Mouse (Mus musculus) liver, embryonic 15.5 days (tissue): ENCODE measurements around the gene Lrrk1. TPM values are rescaled to one million over a fixed set of nuclear protein-coding genes. Genes with fewer than 3 reads are reported as not detected.
A peak's percentile ranks its signal among the peaks of the same experiment; 100 is the strongest.

Experiments
- ATAC-seq: fragments of 200-750 bp; cut with Nextera tagmentation; 2 replicates; pipeline ENCODE4 v1.8.0; 2017; ENCODE audit warnings: moderate number of reproducible peaks, mild to moderate bottlenecking, moderate library complexity; ENCODE audit not compliant: insufficient read depth
- H3K27ac ChIP-seq: fragments of 300-500 bp; sonication (generic); replicated peaks from 2 replicates; pipeline ENCODE4 v1.5.1; 2015; ENCODE audit warnings: mild to moderate bottlenecking, inconsistent platforms
- H3K27me3 ChIP-seq: fragments of 300-500 bp; sonication (generic); 2 replicates; pipeline ENCODE4 v1.6.1; 2015; ENCODE audit warnings: mild to moderate bottlenecking, inconsistent platforms
- H3K36me3 ChIP-seq: fragments of 300-500 bp; sonication (generic); replicated peaks from 2 replicates; pipeline ENCODE4 v1.6.1; 2015; ENCODE audit warnings: moderate library complexity, mild to moderate bottlenecking, inconsistent platforms
- H3K4me1 ChIP-seq: fragments of 300-500 bp; sonication (generic); replicated peaks from 2 replicates; pipeline ENCODE4 v1.6.1; 2015; ENCODE audit warnings: inconsistent platforms
- H3K4me2 ChIP-seq: fragments of 300-500 bp; sonication (generic); 2 replicates; pipeline ENCODE4 v1.6.1; 2015; ENCODE audit warnings: moderate library complexity, mild to moderate bottlenecking, inconsistent platforms
- H3K4me3 ChIP-seq: fragments of 300-500 bp; sonication (generic); replicated peaks from 2 replicates; pipeline ENCODE4 v1.5.1; 2015; ENCODE audit warnings: mild to moderate bottlenecking, inconsistent platforms
- H3K9ac ChIP-seq: fragments of 300-500 bp; sonication (generic); 2 replicates; pipeline ENCODE4 v1.6.1; 2015; ENCODE audit warnings: moderate library complexity, mild to moderate bottlenecking, inconsistent platforms
- H3K9me3 ChIP-seq: fragments of 300-500 bp; sonication (generic); replicated peaks from 2 replicates; pipeline ENCODE4 v1.6.1; 2016; ENCODE audit warnings: inconsistent platforms
- WGBS: fragments of 180-500 bp; shearing (Covaris S2); methylation state at CpG from one replicate; pipeline ENCODE4 v1.1.7; 2015; ENCODE audit warnings: mixed read lengths; ENCODE audit not compliant: insufficient replicate concordance; 5-methylcytosine and 5-hydroxymethylcytosine counted together
- polyA plus RNA-seq: library from polyadenylated mRNA; unstranded; fragments of >200 nt; fragmentation: Nextera tagmentation; extraction: Ambion mirVana; gene quantifications from 2 replicates; pipeline ENCODE4 v1.2.1, GENCODE M21; 2015

Gene Lrrk1
- 4.7 and 5.8 TPM in 2 replicates for polyA plus RNA-seq

DNA sequence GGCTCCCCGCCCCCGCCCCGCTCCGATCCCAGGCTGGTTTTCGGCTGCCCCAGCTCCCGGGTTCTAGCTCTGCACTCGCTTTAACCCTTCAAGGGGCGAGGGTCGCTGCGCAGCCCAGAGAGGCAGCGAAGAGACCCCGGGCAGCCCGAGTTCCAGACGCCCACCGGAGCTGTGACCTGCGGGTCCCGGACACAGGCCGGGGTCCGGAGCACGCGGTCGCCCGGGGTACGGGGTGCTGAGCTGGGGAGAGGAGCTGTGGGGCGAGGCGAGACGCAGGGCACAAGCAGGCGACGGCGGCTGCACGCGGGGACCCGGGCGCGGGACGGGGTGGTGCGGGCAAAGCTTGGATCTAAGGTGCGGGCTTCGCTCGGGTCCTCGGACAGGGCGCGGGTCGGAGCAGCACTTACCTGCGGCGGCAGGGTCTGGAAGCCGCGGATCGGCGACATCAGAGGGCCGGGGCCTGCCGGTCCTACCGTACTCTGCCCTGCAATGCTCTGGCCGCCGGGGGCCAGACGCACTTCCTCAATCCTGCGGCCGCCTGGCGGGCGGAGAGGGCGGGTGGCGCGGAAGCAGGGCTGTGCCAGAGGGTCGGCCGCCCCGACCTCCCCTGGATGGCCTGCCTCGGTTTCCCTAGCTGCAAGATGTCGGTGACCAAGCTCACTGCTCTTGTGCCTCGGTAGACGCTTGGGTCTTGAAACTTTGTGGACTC, at the start of gene Lrrk1:
Gene Lrrk1 (minus strand): TSS at position 538 of the 709 bp plus-strand sequence.
- H3K27me3 ChIP-seq: peaks cover 12% of the 10 kb centered on the region; the same call in 1 of the 2 replicates
- peak within 1 kb of the TSS; percentile 67 for H3K4me3 ChIP-seq
- H3K4me1 ChIP-seq: peaks cover 34% of the 10 kb centered on the region
- no peaks in the 10 kb centered on the region for H3K9me3 ChIP-seq
- ATAC-seq: peak; percentile 70
- WGBS: under 1% methylated on average over 70 of the region's 70 CpGs
- no peaks in the 10 kb centered on the region for H3K36me3 ChIP-seq
- H3K9ac ChIP-seq: peak within 1 kb of the TSS; percentile 68
- peak within 1 kb of the TSS; percentile 89 for H3K4me2 ChIP-seq
- peak within 1 kb of the TSS; percentile 55 for H3K27ac ChIP-seq

DNA sequence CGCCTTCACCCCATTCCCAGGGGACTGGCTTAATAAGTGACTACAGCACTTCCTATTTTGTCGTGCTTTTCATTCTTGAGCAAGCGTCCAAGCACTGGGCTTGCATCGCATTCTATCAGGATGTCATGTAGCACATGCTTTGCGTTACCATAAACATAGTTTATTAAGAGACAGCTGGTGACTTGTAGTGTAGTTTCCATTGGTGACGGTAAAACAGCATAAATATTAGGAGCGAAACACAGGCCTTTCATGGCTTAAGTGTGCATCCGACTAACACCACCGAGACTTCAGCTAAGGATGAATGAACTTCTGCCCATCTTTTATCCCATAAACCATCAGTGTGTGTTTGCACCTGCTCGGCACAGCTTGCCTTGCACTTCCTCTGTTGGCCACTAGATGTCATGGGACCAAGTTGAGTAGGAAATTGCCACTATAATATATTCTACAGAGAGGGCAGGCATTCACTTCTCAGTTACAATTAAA, 46.3 kb upstream of the Lrrk1 start:
- Histone ChIP-seq H3K4me1 (no peaks in the 10 kb centered on the region), H3K27me3 (peaks cover 8% of the 10 kb centered on the region), H3K9me3 (no peaks in the 10 kb centered on the region), H3K9ac (no peak overlapping the region), H3K4me3 (no peak overlapping the region), H3K27ac (no peak overlapping the region), H3K36me3 (no peaks in the 10 kb centered on the region), H3K4me2 (no peak overlapping the region)
- 39% methylated on average over 10 of the region's 10 CpGs for WGBS
- no peak for ATAC-seq

GRCm38 (mm10) chr7:66427437-66428161, 39.4 kb upstream of the Lrrk1 start, which contains the start of gene Aldh1a3:
Gene Aldh1a3, minus strand, starts transcription at chr7:66427517.
- no peak within 1 kb of the TSS for H3K27ac ChIP-seq
- H3K4me3 ChIP-seq: peak within 1 kb of the TSS; percentile 40
- peak within 1 kb of the TSS; percentile 57 for H3K4me2 ChIP-seq
- WGBS: under 1% methylated on average over 55 of the region's 56 CpGs
- H3K36me3 ChIP-seq: no peaks in the 10 kb centered on the region
- H3K9ac ChIP-seq: no peak within 1 kb of the TSS
- peak; percentile 52; the same call in 1 of the 2 replicates for ATAC-seq
- H3K9me3 ChIP-seq: no peaks in the 10 kb centered on the region
- peaks cover 65% of the 10 kb centered on the region for H3K27me3 ChIP-seq
- H3K4me1 ChIP-seq: no peaks in the 10 kb centered on the region; the same call in 1 of the 2 replicates

DNA sequence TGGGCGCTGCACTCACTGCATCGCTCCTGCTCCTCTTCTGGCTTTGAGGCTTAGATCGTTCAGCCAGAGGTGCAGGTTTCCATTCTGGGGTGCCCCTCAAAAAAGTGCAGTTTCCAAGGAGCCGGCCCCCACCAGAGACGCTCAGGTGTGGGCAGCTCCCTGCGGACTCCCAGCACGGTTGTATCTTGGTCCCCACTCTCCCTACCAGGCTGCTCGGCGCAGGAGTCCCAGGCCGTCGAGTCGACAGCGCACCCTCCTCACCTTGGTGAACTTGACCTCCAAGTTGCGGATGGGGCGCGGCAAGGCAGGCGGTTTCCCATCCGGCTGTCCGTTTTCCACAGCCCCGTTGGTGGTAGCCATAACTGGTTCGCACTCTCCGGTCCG, 38.9 kb upstream of the Lrrk1 start:
- Histone ChIP-seq H3K9ac (no peak overlapping the region), H3K27ac (no peak overlapping the region), H3K9me3 (no peaks in the 10 kb centered on the region), H3K4me2 (peak overlapping the region; percentile 57), H3K36me3 (no peaks in the 10 kb centered on the region), H3K27me3 (peaks cover 65% of the 10 kb centered on the region), H3K4me1 (no peaks in the 10 kb centered on the region; the same call in 1 of the 2 replicates), H3K4me3 (peak overlapping the region; percentile 40)
- no peak for ATAC-seq
- 2% methylated on average over 23 of the region's 23 CpGs for WGBS

GRCm38 (mm10) chr7:66421903-66422302, 33.8 kb upstream of the Lrrk1 start:
- Histone ChIP-seq H3K27me3 (peaks cover 34% of the 10 kb centered on the region), H3K4me1 (no peaks in the 10 kb centered on the region), H3K27ac (no peak overlapping the region), H3K9ac (no peak overlapping the region), H3K4me3 (no peak overlapping the region), H3K36me3 (no peaks in the 10 kb centered on the region), H3K4me2 (no peak overlapping the region), H3K9me3 (no peaks in the 10 kb centered on the region)
- ATAC-seq: no peak
- 68% methylated on average over 8 of the region's 8 CpGs for WGBS

- ATAC-seq: no peak
- 43% methylated on average over 12 of the region's 12 CpGs for WGBS
- Histone ChIP-seq H3K27me3 (0 out of 2 replicates have a peak, but pooled peaks cover 6% of the 10 kb centered on the region), H3K9me3 (no peaks in the 10 kb centered on the region), H3K4me3 (no peak overlapping the region), H3K4me1 (no peaks in the 10 kb centered on the region), H3K4me2 (no peak overlapping the region), H3K27ac (no peak overlapping the region), H3K9ac (no peak overlapping the region), H3K36me3 (no peaks in the 10 kb centered on the region)
Measured at GRCm38 (mm10) chr7:66418981-66419380, 30.8 kb upstream of the Lrrk1 start.

- Histone ChIP-seq H3K9me3 (no peaks in the 10 kb centered on the region), H3K9ac (no peak overlapping the region), H3K4me3 (no peak overlapping the region), H3K4me2 (no peak overlapping the region), H3K27me3 (0 out of 2 replicates have a peak, but pooled peaks cover 4% of the 10 kb centered on the region), H3K4me1 (no peaks in the 10 kb centered on the region), H3K27ac (no peak overlapping the region), H3K36me3 (no peaks in the 10 kb centered on the region)
- ATAC-seq: no peak
- 54% methylated on average over 4 of the region's 4 CpGs for WGBS
Measured at GRCm38 (mm10) chr7:66416829-66417228, 28.7 kb upstream of the Lrrk1 start.

GRCm38 (mm10) chr7:66413093-66413492, 24.9 kb upstream of the Lrrk1 start:
- H3K27ac ChIP-seq: no peak overlapping the region
- H3K9me3 ChIP-seq: no peaks in the 10 kb centered on the region
- H3K4me3 ChIP-seq: no peak overlapping the region
- no peak overlapping the region for H3K4me2 ChIP-seq
- no peak overlapping the region for H3K9ac ChIP-seq
- no peaks in the 10 kb centered on the region for H3K27me3 ChIP-seq
- no peak for ATAC-seq
- no peaks in the 10 kb centered on the region for H3K36me3 ChIP-seq
- WGBS: 69% methylated on average over 7 of the region's 7 CpGs
- H3K4me1 ChIP-seq: no peaks in the 10 kb centered on the region

- H3K4me1 ChIP-seq: 0 out of 2 replicates have a peak, but pooled peaks cover 3% of the 10 kb centered on the region
- H3K4me2 ChIP-seq: no peak overlapping the region
- no peak overlapping the region for H3K4me3 ChIP-seq
- 63% methylated on average over 6 of the region's 6 CpGs for WGBS
- ATAC-seq: no peak
- H3K36me3 ChIP-seq: no peaks in the 10 kb centered on the region
- H3K27ac ChIP-seq: no peak overlapping the region
- no peaks in the 10 kb centered on the region for H3K9me3 ChIP-seq
- H3K9ac ChIP-seq: no peak overlapping the region
- no peaks in the 10 kb centered on the region for H3K27me3 ChIP-seq
Measured at GRCm38 (mm10) chr7:66409433-66409832, 21.3 kb upstream of the Lrrk1 start.

DNA sequence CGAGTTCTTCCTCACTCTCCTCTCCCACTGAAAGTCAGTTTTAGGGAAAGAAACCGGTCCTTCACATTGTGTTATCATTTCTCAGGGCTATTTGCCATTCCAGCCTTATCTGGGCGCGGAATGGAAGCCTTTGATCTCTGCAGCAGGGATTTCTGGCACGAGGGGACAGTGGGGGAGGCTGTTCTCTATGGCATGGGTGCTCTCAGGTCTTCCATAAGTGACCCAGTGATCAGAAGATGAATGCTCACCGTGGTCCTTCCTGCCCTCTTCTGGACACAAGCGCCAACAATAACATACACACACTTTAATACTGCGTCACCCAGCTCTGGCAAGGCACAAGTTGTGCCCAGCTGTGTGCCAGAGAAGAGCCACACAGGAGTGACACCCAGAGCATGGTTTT, 18.8 kb upstream of the Lrrk1 start:
- no peak overlapping the region for H3K9ac ChIP-seq
- H3K4me2 ChIP-seq: no peak overlapping the region
- 57% methylated on average over 8 of the region's 8 CpGs for WGBS
- no peaks in the 10 kb centered on the region for H3K9me3 ChIP-seq
- H3K4me1 ChIP-seq: 0 out of 2 replicates have a peak, but pooled peaks cover 3% of the 10 kb centered on the region
- H3K27me3 ChIP-seq: no peaks in the 10 kb centered on the region
- H3K27ac ChIP-seq: no peak overlapping the region
- H3K36me3 ChIP-seq: no peaks in the 10 kb centered on the region
- no peak overlapping the region for H3K4me3 ChIP-seq
- no peak for ATAC-seq
